Mouse (Mus musculus) brain, embryonic 14.5 days (tissue): ENCODE data around the gene Zfp654. TPM values are rescaled to one million over a fixed set of nuclear protein-coding genes. Genes with fewer than 3 reads are reported as not detected.

Experiments used
- DNase-seq: peaks from one replicate; pipeline ENCODE4 v3.0.0-alpha.2; 2011; ENCODE audit warnings: low read depth
- CTCF ChIP-seq: fragments of 200-500 bp; IDR thresholded peaks from 2 replicates; pipeline ENCODE4 v1.5.1; 2012; ENCODE audit warnings: inconsistent platforms, mild to moderate bottlenecking, moderate library complexity, borderline replicate concordance; ENCODE audit not compliant: insufficient read depth, insufficient read length; ENCODE audit errors: extremely low read depth
- POLR2A ChIP-seq: fragments of 200-500 bp; IDR thresholded peaks from 2 replicates; pipeline ENCODE4 v1.6.1; 2012; ENCODE audit warnings: mild to moderate bottlenecking, inconsistent platforms, borderline replicate concordance; ENCODE audit not compliant: poor library complexity, insufficient read depth, insufficient read length, severe bottlenecking; ENCODE audit errors: extremely low read depth
- polyA plus RNA-seq: library from polyadenylated mRNA; depleted of rRNA; stranded (reverse); fragments of >200 nt; gene quantifications from 2 replicates; pipeline ENCODE4 v1.2.3, GENCODE M21; 2012

The Zfp654 gene
- polyA plus RNA-seq, 1 experiment = 8.1 TPM

- no peak for DNase-seq
- TF ChIP-seq CTCF (no peak), POLR2A (no peak)
These were observed 1.4 kb upstream of the Zfp654 start for GRCm38 (mm10) chr16:64852891-64853290.

GRCm38 (mm10) chr16:64852441-64852871, 1.0 kb upstream of the Zfp654 start:
- peak; percentile 49 for DNase-seq
- TF ChIP-seq POLR2A (no peak), CTCF (no peak)

GRCm38 (mm10) chr16:64851085-64851562, 328 bp downstream of the Zfp654 start:
- no peak for DNase-seq
- TF ChIP-seq POLR2A (no peak), CTCF (no peak)

GRCm38 (mm10) chr16:64850287-64851084, 966 bp downstream of the Zfp654 start:
- TF ChIP-seq CTCF (no peak), POLR2A (no peak)
- DNase-seq = peak; percentile 59

GRCm38 (mm10) chr16:64845947-64846346, 5.5 kb downstream of the Zfp654 start:
- no peak for TF ChIP-seq POLR2A
- TF ChIP-seq CTCF = no peak
- peak; percentile 7 for DNase-seq

GRCm38 (mm10) chr16:64842374-64842729, 9.1 kb downstream of the Zfp654 start:
- no peak for DNase-seq
- TF ChIP-seq POLR2A = no peak
- TF ChIP-seq CTCF = no peak

- TF ChIP-seq CTCF (no peak), POLR2A (no peak)
- no peak for DNase-seq
These were observed 9.7 kb downstream of the Zfp654 start for GRCm38 (mm10) chr16:64841481-64842373.

GRCm38 (mm10) chr16:64836709-64837108, 14.7 kb downstream of the Zfp654 start:
- no peak for TF ChIP-seq CTCF
- TF ChIP-seq POLR2A = no peak
- DNase-seq = no peak

- TF ChIP-seq CTCF = no peak
- TF ChIP-seq POLR2A = no peak
- no peak for DNase-seq
These were observed 15.4 kb downstream of the Zfp654 start for GRCm38 (mm10) chr16:64835996-64836545.

- no peak for TF ChIP-seq POLR2A
These were observed 21.2 kb downstream of the Zfp654 start for GRCm38 (mm10) chr16:64830291-64830690.

GRCm38 (mm10) chr16:64824474-64824873, 27.0 kb downstream of the Zfp654 start:
- TF ChIP-seq CTCF (no peak), POLR2A (no peak)
- DNase-seq = no peak

More at GRCm38 (mm10) chr16:64830291-64830690, 21.2 kb downstream of the Zfp654 start:
- DNase-seq = no peak

GRCm38 (mm10) chr16:64823890-64824289, 27.6 kb downstream of the Zfp654 start:
- TF ChIP-seq POLR2A (no peak), CTCF (no peak)
- DNase-seq = no peak

- no peak for TF ChIP-seq POLR2A
- TF ChIP-seq CTCF = no peak
- DNase-seq = no peak
These were observed 34.2 kb downstream of the Zfp654 start for GRCm38 (mm10) chr16:64817094-64817765.

GRCm38 (mm10) chr16:64803041-64803440, 48.4 kb downstream of the Zfp654 start:
- DNase-seq = no peak
- TF ChIP-seq CTCF (no peak), POLR2A (no peak)
